Mouse (Mus musculus): Measurements from ENCODE around the gene Chchd3. TPM values are rescaled to one million over a fixed set of nuclear protein-coding genes. Genes with fewer than 3 reads are reported as not detected.

Gene Chchd3
- 106 and 112 TPM in 2 replicates for polyA plus RNA-seq (2012; rRNA removed)

GRCm38 (mm10) chr6:33059735-33060576 is at the start of gene Chchd3:
Chchd3 (minus strand) TSS chr6:33060260.

Other genes starting within 250 kb of the Chchd3 start
- 19.0 and 19.1 TPM in 2 replicates for gene Exoc4, start 188.8 kb upstream of the Chchd3 start, polyA plus RNA-seq (2012; rRNA removed)

All from central nervous system, embryonic 18 days (tissue).